Mouse (Mus musculus): ENCODE measurements around the gene Kctd6. TPM values are rescaled to one million over a fixed set of nuclear protein-coding genes. Genes with fewer than 3 reads are reported as not detected.

Kctd6 gene
- total RNA-seq, 1 experiment from 2014 or later, result 9.2 TPM

GRCm38 (mm10) chr14:8209896-8210295 is 4.0 kb upstream of the Kctd6 start:
- no peak for ATAC-seq (ENCODE audit: extremely low read depth, insufficient number of reproducible peaks, low FRiP score, poor library complexity, severe bottlenecking)

- no peak for ATAC-seq (ENCODE audit: extremely low read depth, insufficient number of reproducible peaks, low FRiP score, poor library complexity, severe bottlenecking)
Observed at GRCm38 (mm10) chr14:8212996-8213395, 944 bp upstream of the Kctd6 start.

GRCm38 (mm10) chr14:8214299-8215207 is 613 bp downstream of the Kctd6 start:
- no peak for ATAC-seq (ENCODE audit: extremely low read depth, insufficient number of reproducible peaks, low FRiP score, poor library complexity, severe bottlenecking)

GRCm38 (mm10) chr14:8215208-8215778 is 1.4 kb downstream of the Kctd6 start:
- no peak for ATAC-seq (ENCODE audit: extremely low read depth, insufficient number of reproducible peaks, low FRiP score, poor library complexity, severe bottlenecking)

GRCm38 (mm10) chr14:8216100-8216499 is 2.2 kb downstream of the Kctd6 start:
- no peak for ATAC-seq (ENCODE audit: extremely low read depth, insufficient number of reproducible peaks, low FRiP score, poor library complexity, severe bottlenecking)

GRCm38 (mm10) chr14:8218238-8218637 is 4.3 kb downstream of the Kctd6 start:
- no peak for ATAC-seq (ENCODE audit: extremely low read depth, insufficient number of reproducible peaks, low FRiP score, poor library complexity, severe bottlenecking)

GRCm38 (mm10) chr14:8218730-8219380 is 4.9 kb downstream of the Kctd6 start:
- no peak for ATAC-seq (ENCODE audit: extremely low read depth, insufficient number of reproducible peaks, low FRiP score, poor library complexity, severe bottlenecking)

- ATAC-seq (ENCODE audit: extremely low read depth, insufficient number of reproducible peaks, low FRiP score, poor library complexity, severe bottlenecking), result no peak
Observed at GRCm38 (mm10) chr14:8219876-8220275, 5.9 kb downstream of the Kctd6 start.

- ATAC-seq (ENCODE audit: extremely low read depth, insufficient number of reproducible peaks, low FRiP score, poor library complexity, severe bottlenecking), result no peak
Observed at GRCm38 (mm10) chr14:8220306-8220705, 6.4 kb downstream of the Kctd6 start.

GRCm38 (mm10) chr14:8220912-8221311 is 7.0 kb downstream of the Kctd6 start:
- ATAC-seq (ENCODE audit: extremely low read depth, insufficient number of reproducible peaks, low FRiP score, poor library complexity, severe bottlenecking), result no peak

GRCm38 (mm10) chr14:8222561-8222960 is 8.6 kb downstream of the Kctd6 start:
- no peak for ATAC-seq (ENCODE audit: extremely low read depth, insufficient number of reproducible peaks, low FRiP score, poor library complexity, severe bottlenecking)

GRCm38 (mm10) chr14:8223506-8224293 is 9.8 kb downstream of the Kctd6 start:
- ATAC-seq (ENCODE audit: extremely low read depth, insufficient number of reproducible peaks, low FRiP score, poor library complexity, severe bottlenecking), result peak; percentile 39; the same call in 1 of the 2 replicates

- ATAC-seq (ENCODE audit: extremely low read depth, insufficient number of reproducible peaks, low FRiP score, poor library complexity, severe bottlenecking), result no peak
Observed at GRCm38 (mm10) chr14:8224805-8225204, 10.9 kb downstream of the Kctd6 start.

- no peak for ATAC-seq (ENCODE audit: extremely low read depth, insufficient number of reproducible peaks, low FRiP score, poor library complexity, severe bottlenecking)
Observed at GRCm38 (mm10) chr14:8229367-8230019, 15.6 kb downstream of the Kctd6 start.

GRCm38 (mm10) chr14:8232155-8232910 is 18.4 kb downstream of the Kctd6 start:
- no peak for ATAC-seq (ENCODE audit: extremely low read depth, insufficient number of reproducible peaks, low FRiP score, poor library complexity, severe bottlenecking)

- ATAC-seq (ENCODE audit: extremely low read depth, insufficient number of reproducible peaks, low FRiP score, poor library complexity, severe bottlenecking), result no peak
Observed at GRCm38 (mm10) chr14:8233252-8233651, 19.3 kb downstream of the Kctd6 start.

GRCm38 (mm10) chr14:8241816-8242215 is 27.9 kb downstream of the Kctd6 start:
- ATAC-seq (ENCODE audit: extremely low read depth, insufficient number of reproducible peaks, low FRiP score, poor library complexity, severe bottlenecking), result no peak

GRCm38 (mm10) chr14:8242388-8242920 is 28.5 kb downstream of the Kctd6 start:
- ATAC-seq (ENCODE audit: extremely low read depth, insufficient number of reproducible peaks, low FRiP score, poor library complexity, severe bottlenecking), result no peak

Data from neutrophil, adult 5-6 weeks (primary cell).